Mouse (Mus musculus) liver, embryonic 14.5 days (tissue): ENCODE data around the gene Tmem265.

Experiments used
- CTCF ChIP-seq: IDR thresholded peaks from 2 replicates; pipeline ENCODE4 v1.5.1; 2016; ENCODE audit warnings: antibody characterized with exemption, low read depth, control low read depth
- EP300 ChIP-seq: IDR thresholded peaks from 2 replicates; pipeline ENCODE4 v1.6.1; 2016; ENCODE audit warnings: antibody characterized with exemption, low read depth

DNA sequence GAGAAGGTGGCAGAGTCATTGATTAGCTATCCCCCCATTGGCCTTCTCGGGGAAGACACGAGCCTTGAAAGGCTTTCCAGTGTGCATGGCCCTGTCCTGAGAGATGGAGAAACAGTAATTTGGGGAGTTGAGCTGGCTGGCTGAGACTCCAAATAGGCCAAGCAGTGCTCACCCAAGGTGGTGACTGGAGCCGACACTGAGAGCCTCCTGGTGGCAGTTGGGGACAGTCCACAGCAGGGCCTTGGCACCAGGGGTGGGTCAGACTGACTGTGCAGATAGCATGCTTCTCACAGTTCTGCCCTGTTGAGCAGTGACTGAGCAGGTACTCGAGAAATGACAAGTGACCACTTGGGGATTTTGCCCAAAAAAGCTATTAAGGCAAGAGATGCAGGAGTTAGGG lies 40.5 kb downstream of the Tmem265 start:
- TF ChIP-seq CTCF: peak; percentile 38; the same call in 1 of the 2 replicates
- no peak for TF ChIP-seq EP300
